Mouse (Mus musculus) T-helper 1 cell (primary cell): ENCODE results near the gene Eif1b.

Experiments
- in situ Hi-C: fragments of 300-600 bp; cut with MboI, MseI; formaldehyde crosslinking; loops from one replicate; pipeline ENCODE4 v1.15.1; 2025; ENCODE audit warnings: high pct_unique_total_duplicates

Gene Eif1b

DNA sequence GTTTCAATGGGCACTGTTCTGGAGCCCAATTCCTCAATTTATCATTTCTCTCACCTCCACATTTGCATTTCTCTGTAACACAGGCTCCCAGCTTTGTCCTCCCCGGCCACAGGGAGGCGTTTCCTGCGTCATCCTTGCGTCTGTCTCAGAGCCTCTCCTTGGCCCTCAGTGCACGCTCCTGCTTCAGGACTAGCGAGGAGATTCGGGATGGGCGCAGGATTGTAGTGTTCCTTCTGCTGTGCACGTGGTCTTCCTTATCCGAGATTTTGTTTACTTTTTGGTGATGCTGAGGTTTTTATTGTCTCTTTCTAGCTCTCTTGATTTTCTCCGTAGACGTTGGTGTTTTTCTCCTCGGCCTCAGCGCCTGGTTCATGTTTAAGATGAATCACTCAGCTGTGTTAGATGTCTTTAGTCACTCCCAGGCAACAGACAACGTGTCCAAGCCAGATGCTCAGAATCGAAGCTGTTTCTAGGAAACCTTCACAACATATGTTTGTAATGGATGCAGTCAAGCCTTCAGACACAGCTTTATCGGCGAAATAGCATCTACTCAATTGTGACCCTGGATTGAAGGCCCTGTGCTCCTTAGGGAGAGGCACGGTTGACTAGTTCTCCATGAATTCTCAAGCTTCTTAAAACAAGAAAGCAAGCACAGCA, 27.6 kb downstream of the Eif1b start:
- in situ Hi-C loops = no loop called here

DNA sequence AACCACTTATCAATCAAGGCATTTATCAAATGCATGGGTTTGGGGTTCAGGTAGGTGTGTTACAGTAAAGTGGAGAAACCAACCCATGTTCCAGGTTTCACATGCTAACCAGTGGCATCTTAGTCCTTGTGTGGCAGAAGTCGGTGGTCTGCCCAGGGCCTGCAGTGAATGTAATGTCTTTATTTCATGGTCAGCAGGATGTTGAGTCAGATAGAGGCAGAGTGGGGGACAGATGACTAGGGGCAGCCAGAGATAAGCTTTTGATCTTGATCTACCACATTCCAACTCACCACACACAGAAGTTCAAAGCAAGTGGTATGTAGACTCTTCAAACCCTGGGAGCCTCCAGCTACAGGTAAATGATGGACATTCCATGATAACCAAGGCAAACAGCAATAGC, 29.1 kb downstream of the Eif1b start:
- in situ Hi-C loops = no loop called here

DNA sequence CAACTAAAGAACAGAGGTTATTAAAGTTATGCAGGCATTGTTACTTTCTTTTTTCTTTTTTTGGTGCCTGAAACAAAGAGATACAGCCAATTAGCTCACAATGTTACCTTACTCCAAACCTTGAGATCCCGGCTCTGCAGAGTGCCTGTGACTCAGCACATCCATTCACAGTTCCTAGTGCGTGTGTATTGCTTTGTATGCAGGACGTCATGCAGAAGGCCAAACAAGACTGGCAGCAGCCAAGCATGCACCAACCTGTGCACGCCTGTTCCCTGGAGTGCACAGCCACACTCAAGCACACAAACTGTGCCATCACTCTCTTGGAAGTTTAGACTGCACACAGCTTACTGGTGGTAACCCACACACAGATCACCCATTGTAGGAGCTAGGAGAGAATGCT, 35.2 kb downstream of the Eif1b start:
- in situ Hi-C loops = no loop called here

DNA sequence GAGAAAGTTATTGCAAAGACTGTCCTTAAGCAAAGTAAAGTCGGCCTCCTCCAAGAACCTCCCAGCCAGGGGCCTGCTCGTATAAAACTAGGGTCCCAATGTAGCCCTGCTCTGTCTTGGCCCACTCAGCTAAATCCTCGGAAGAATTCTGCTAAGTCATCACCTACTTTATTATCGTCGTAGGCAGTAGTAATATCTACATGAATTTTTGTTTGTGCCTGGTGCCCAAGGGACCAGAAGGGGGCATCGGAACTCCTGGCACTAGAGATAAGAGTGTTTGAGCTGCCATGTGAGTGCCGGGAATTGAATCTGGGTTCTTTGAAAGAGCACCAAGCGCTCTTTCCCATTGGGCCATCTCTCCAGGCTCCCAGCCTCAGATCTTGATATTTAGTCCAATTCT, 35.9 kb downstream of the Eif1b start:
- in situ Hi-C loops = no loop called here

DNA sequence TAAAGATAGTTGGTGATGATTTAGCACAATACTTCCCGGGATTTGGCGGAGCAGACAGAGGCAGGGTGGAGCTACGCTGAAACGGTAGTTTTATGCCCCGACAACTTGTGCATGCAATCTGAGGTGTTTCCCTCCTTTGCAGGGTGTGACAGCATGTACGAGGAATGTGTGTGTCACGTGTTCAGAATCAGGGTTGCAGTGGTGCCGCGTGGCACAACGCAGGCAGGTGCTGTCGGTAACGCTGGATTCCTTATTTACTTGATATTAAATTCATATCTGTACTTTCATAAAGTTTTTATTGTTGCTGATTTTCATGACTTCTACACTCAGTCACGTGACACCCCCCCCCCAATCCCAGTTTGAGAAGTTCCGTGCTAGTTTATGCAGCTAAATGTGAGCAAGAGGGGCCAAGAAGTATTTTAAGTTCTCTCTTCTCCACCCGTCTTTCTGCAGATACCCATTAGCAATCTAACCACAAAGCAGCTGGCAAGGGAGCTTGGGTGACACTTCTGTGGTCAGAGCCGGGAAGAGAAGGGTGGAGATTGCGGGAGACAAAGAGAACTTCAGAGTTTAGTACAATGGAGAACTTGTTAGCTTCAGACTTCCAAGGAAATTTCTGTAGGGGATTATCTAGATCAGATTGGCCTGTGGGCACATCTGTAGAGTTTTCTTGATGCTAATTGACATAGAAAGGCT, 36.9 kb downstream of the Eif1b start:
- in situ Hi-C loops = no loop called here

DNA sequence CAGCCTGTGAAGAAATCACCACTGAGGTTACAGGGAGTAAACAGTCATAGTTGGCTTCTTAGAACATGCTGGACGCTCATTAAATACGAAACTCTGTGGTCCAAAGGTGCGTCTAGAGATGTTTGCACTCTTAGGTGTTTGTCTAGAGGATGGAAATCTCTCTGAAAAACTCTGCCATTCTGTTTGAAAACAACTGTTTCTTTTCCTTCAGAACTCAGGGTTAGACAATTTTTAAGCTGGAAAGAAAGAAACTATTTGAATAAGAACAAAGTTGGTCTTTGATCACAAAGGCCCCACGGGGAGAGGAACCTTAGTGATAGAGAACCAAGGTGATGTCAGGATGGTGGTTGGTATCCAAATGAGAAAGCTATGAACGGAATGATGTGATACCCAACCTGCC, 38.4 kb downstream of the Eif1b start:
- in situ Hi-C loops = loop anchor here (10.0 kb wide), 1 partner anchor 664 kb away; no protein-coding TSS in a partner anchor

DNA sequence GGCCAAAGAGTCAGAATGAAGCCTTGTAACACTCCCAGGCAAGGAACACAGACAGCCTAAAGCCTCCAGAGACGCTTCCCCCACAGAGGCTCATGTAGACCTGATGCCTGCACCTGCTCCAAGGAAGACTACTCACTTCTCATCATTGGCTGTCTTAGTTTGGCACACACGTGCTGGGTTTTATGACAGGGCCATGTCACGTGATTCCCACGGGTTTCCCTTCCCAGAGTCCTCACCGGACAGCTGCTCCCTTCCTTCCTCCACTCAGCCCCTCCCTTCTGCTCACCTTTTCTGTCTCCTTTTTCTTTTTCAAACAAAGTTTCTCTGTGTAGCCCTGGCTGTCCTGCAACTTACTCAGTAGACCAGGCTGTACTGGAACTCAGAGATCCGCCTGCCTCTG, 40.0 kb downstream of the Eif1b start:
- in situ Hi-C loops = loop anchor here (10.0 kb wide), 1 partner anchor 663 kb away; no protein-coding TSS in a partner anchor

DNA sequence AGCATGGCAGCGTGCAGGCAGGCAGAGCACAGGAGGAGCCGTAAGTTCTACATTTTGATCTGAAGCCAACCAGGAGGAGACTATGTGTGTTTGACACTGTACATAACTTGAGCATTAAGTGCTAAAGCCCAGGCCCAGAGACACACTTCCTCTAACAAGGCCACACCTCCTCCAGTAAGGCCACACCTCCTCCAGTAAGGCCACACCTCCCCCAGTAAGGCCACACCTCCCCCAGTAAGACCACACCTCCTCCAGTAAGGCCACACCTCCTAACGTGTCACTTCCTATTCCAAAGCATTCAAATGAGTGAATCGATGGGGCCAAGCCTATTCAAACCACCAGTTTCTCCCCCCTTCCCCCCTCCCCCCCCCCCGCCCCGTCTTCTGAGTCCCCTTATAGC, 40.7 kb downstream of the Eif1b start:
- in situ Hi-C loops = loop anchor here (10.0 kb wide), 1 partner anchor 662 kb away; no protein-coding TSS in a partner anchor

DNA sequence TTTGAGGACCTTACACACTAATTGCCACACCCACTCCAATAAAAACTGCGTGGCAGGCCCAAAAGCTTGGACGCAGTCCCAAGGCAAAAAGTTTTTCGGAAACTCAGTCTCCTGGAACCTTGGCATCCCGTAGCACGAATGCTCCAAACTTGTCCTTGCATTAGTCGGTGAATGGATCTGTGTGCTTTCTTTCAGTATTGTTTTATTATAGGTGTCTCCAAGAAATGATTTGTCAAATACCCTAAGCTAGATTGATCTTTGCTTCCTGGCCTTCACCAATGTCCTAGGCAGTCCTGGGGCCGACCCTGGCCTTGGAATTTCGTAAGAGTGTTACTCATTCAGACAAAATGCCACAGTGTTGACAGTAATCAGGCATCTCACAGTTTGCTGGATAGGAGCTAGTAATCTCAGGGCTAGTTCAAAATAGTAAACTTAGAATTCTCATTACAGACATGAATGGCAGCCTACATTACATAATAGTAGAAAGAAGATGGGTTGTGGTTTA, 41.5 kb downstream of the Eif1b start:
- in situ Hi-C loops = loop anchor here (10.0 kb wide), 1 partner anchor 661 kb away; no protein-coding TSS in a partner anchor

DNA sequence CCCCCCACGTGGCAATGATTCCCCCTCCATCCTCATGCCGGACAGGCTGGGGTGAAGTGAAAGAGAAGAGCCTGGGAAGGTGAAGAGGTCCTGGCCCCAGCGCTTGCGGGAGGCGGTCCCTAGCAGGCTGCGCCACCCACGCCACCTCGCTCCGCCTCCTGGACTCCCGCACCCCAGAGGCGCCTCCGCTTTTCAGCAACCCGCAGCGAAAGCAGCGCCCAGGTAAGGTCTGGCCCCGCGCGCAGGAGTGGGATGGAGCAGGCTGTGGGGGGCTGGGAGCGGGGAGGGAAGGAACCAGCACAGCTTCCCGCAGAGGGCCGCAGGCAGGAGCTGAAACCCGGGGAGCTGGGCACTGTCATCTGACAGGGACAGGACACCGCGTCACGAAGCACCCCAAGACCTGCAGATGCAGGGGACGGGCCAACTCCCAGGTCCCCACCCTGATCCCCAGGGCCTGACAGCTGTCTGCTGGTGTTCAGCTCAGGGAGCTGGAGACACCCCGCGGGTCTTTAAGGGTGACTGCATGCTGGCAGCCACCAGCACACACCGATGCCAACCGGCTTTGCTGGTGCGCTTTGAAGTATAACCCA, 47.7 kb downstream of the Eif1b start, which contains the start of gene Entpd3:
Gene Entpd3, plus strand, starts transcription at position 157 of the 590 bp plus-strand sequence.
- in situ Hi-C loops = loop anchor here (10.0 kb wide), 1 partner anchor 655 kb away; no protein-coding TSS in a partner anchor

DNA sequence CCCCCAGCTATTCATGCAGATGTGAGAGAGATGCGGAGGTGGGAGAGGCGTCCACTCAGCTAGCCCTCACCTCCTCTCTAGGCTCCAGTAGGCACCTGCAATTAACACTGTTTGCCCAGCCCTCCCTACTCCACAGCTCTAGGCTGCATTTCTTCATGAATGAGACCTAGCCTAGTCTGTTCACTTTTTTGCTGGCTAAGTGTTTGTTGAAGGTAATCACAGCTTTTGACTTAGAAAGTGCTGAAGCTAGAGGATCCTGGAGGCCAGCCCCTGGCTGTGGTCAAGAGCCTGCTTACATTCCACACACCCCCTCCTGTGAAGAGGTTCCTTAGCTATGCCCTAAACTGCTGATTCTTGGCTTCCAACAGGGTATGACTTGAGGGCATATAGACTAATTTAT, 49.4 kb downstream of the Eif1b start:
- in situ Hi-C loops = no loop called here

DNA sequence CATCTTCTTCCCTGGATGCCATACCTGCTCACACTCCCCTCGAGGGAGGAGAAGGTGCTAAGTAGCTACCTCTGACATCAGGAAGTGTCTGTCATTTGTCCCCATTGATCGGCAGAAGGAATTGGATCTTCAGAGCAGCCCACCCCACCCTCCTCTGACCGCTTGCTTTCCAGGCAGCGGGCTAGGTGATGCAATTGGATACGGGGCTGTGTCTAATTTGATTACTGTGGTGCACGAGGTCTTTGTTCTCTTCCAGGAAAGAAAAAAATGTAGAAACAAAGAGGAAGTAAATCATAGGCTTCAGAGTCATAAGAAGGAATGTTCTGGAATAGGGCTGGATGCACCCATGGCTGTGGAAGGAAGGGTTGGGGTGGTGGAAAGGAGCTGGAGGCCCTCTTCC, 50.2 kb downstream of the Eif1b start:
- in situ Hi-C loops = no loop called here
